Mouse (Mus musculus): ENCODE results near the gene Ilf3. TPM values are rescaled to one million over a fixed set of nuclear protein-coding genes. Genes with fewer than 3 reads are reported as not detected.

Gene Ilf3
- total RNA-seq, 1 experiment, result 159 TPM

DNA sequence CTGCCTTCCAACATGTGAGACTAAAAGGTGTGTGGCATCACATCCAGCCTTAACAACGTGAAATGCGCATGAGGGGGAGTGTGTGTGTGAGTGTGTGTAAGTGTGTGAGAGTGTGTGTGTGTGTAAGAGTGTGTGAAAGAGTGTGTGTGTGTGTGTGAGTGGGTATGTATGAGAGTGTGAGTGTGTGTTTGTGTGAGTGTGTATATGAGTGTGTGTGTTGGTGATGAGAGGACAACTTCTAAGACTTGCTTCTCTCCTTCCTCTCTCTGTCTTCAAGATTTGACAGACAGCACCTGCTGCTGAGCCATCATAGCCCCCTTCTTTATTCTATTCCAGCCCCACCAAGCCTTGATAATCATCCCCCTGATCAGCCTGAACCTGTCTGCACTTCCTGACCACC is 72.2 kb downstream of the Ilf3 start:
- no peak overlapping the region for H3K27ac ChIP-seq (ENCODE audit: insufficient read depth, low read depth, low read length, poor library complexity, severe bottlenecking)
- no peak overlapping the region for H3K4me3 ChIP-seq (ENCODE audit: insufficient read depth in 1 of 2, low read depth in 1 of 2, low read length in 2 of 2, poor library complexity in 1 of 2, severe bottlenecking in 1 of 2)
- no peaks in the 10 kb centered on the region for H3K9me3 ChIP-seq (ENCODE audit: control insufficient read depth, insufficient read depth, low read depth, low read length)
- peaks cover 3% of the 10 kb centered on the region; the same call in 1 of the 2 replicates for H3K36me3 ChIP-seq (ENCODE audit: control insufficient read depth, insufficient read depth, low read length, poor library complexity, severe bottlenecking)
- no peak overlapping the region for H3K9ac ChIP-seq (ENCODE audit: insufficient read depth, low read depth, low read length, poor library complexity, severe bottlenecking)
- peaks cover 6 to 39% of the 10 kb centered on the region in 2 experiments for H3K4me1 ChIP-seq (ENCODE audit: control insufficient read depth in 2 of 2, insufficient read depth in 2 of 2, low read length in 2 of 2, poor library complexity in 1 of 2)
- no peak for DNase-seq (ENCODE audit: low read depth, low spot score)
- in situ Hi-C loops (cut with MboI; ENCODE audit: low sequenced_read_pairs in 2 of 2, unreplicated experiment in 2 of 2), result no loop called here
- TF ChIP-seq HCFC1 (IDR thresholded peaks at IDR 0.05; ENCODE audit: borderline replicate concordance, insufficient read depth, low read length), result no peak
- TF ChIP-seq MAFK (IDR thresholded peaks at IDR 0.05; ENCODE audit: insufficient read depth, low read depth, low read length), result no peak
- no peak for TF ChIP-seq ZNF384 (IDR thresholded peaks at IDR 0.05; ENCODE audit: low read depth, low read length)
- no peak for TF ChIP-seq ZC3H11A (IDR thresholded peaks at IDR 0.05; ENCODE audit: borderline replicate concordance, low read depth, low read length)
- TF ChIP-seq CHD2 (IDR thresholded peaks at IDR 0.05; ENCODE audit: low read depth, low read length), result no peak

DNA sequence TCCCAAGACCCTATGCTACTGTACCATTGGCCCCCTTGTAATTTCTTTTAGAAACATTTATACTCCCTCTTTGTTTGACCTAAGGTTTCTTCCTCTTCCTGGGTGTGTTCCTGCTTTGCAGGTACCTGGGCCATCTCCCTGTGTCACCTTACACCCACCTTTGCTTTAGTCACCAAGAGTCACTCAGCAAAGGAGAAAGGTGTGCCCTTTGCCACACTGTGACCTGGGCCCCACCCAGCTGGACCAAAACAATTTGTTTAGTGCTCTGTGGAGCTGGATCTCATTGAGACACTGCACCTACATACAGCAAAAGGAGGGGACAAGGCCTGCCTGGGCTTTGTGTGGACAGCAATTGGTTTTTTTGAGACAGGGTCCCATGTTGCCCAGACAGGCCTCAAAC is 72.7 kb downstream of the Ilf3 start:
- Histone ChIP-seq H3K36me3 (ENCODE audit: control insufficient read depth, insufficient read depth, low read length, poor library complexity, severe bottlenecking) (peaks cover 3% of the 10 kb centered on the region; the same call in 1 of the 2 replicates), H3K27ac (ENCODE audit: insufficient read depth, low read depth, low read length, poor library complexity, severe bottlenecking) (peak overlapping the region; percentile 29; the same call in 1 of the 2 replicates), H3K9ac (ENCODE audit: insufficient read depth, low read depth, low read length, poor library complexity, severe bottlenecking) (no peak overlapping the region), H3K4me1 (ENCODE audit: control insufficient read depth in 2 of 2, insufficient read depth in 2 of 2, low read length in 2 of 2, poor library complexity in 1 of 2) (peaks cover 6 to 38% of the 10 kb centered on the region in 2 experiments), H3K9me3 (ENCODE audit: control insufficient read depth, insufficient read depth, low read depth, low read length) (no peaks in the 10 kb centered on the region), H3K4me3 (ENCODE audit: insufficient read depth in 1 of 2, low read depth in 1 of 2, low read length in 2 of 2, poor library complexity in 1 of 2, severe bottlenecking in 1 of 2) (no peak overlapping the region)
- DNase-seq (ENCODE audit: low read depth, low spot score), result no peak
- in situ Hi-C loops (cut with MboI; ENCODE audit: low sequenced_read_pairs in 2 of 2, unreplicated experiment in 2 of 2), result no loop called here
- TF ChIP-seq ZC3H11A (IDR thresholded peaks at IDR 0.05; ENCODE audit: borderline replicate concordance, low read depth, low read length) (no peak), CHD2 (IDR thresholded peaks at IDR 0.05; ENCODE audit: low read depth, low read length) (no peak), ZNF384 (IDR thresholded peaks at IDR 0.05; ENCODE audit: low read depth, low read length) (no peak), MAFK (IDR thresholded peaks at IDR 0.05; ENCODE audit: insufficient read depth, low read depth, low read length) (no peak)

DNA sequence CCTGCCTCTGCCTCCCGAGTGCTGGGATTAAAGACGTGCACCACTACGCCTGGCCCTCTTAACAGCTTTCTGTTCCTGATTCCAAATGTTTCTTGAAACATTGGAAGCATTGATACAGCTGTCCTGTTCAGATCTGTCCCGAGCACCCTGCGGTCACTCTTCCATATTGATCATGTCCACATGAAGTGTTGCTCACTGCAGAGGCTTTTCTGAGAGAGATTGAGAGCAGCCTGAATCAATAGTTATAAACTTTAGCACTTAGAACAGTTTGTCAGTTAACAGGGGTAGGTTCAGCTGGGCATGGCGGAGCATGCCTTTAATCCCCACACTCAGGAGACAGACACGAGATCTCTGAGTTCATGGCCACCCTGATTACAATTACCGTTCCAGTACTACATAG is 76.2 kb downstream of the Ilf3 start:
- TF ChIP-seq CHD2 (IDR thresholded peaks at IDR 0.05; ENCODE audit: low read depth, low read length), result no peak
- TF ChIP-seq ZC3H11A (IDR thresholded peaks at IDR 0.05; ENCODE audit: borderline replicate concordance, low read depth, low read length), result no peak
- no peak for TF ChIP-seq ZNF384 (IDR thresholded peaks at IDR 0.05; ENCODE audit: low read depth, low read length)
- TF ChIP-seq HCFC1 (IDR thresholded peaks at IDR 0.05; ENCODE audit: borderline replicate concordance, insufficient read depth, low read length), result no peak
- no peak for TF ChIP-seq MAFK (IDR thresholded peaks at IDR 0.05; ENCODE audit: insufficient read depth, low read depth, low read length)
- H3K9me3 ChIP-seq (ENCODE audit: control insufficient read depth, insufficient read depth, low read depth, low read length), result no peaks in the 10 kb centered on the region
- H3K36me3 ChIP-seq (ENCODE audit: control insufficient read depth, insufficient read depth, low read length, poor library complexity, severe bottlenecking), result peaks cover 3% of the 10 kb centered on the region; the same call in 1 of the 2 replicates
- in situ Hi-C loops (cut with MboI; ENCODE audit: low sequenced_read_pairs in 2 of 2, unreplicated experiment in 2 of 2), result no loop called here
- no peak overlapping the region for H3K9ac ChIP-seq (ENCODE audit: insufficient read depth, low read depth, low read length, poor library complexity, severe bottlenecking)
- H3K27ac ChIP-seq (ENCODE audit: insufficient read depth, low read depth, low read length, poor library complexity, severe bottlenecking), result no peak overlapping the region
- no peak for DNase-seq (ENCODE audit: low read depth, low spot score)
- peaks cover 8 to 28% of the 10 kb centered on the region in 2 experiments for H3K4me1 ChIP-seq (ENCODE audit: control insufficient read depth in 2 of 2, insufficient read depth in 2 of 2, low read length in 2 of 2, poor library complexity in 1 of 2)
- H3K4me3 ChIP-seq (ENCODE audit: insufficient read depth in 1 of 2, low read depth in 1 of 2, low read length in 2 of 2, poor library complexity in 1 of 2, severe bottlenecking in 1 of 2), result no peak overlapping the region

DNA sequence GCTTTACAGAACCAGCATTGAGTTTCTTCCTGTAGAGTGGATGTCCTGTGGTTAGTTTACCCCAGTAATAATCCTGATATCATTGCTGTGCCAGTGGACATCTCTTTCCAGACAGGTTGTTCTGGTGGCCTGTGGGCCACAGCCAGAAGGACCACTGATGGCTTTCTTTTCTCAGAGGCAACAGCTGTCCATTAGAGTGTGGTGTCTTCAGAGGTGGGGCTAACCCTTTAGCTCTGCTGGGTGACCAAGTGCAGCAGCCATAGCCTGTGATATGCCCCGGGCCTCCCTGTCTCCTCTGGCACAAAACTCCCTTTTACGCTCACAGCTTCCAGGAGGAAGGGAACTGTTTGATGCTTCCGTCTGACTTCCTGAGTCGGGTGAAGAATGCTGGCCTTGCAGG is 76.9 kb downstream of the Ilf3 start:
- Histone ChIP-seq H3K4me1 (ENCODE audit: control insufficient read depth in 2 of 2, insufficient read depth in 2 of 2, low read length in 2 of 2, poor library complexity in 1 of 2) (peaks cover 3 to 23% of the 10 kb centered on the region in 2 experiments; a peak in 2 of 4 replicates), H3K9me3 (ENCODE audit: control insufficient read depth, insufficient read depth, low read depth, low read length) (no peaks in the 10 kb centered on the region), H3K4me3 (ENCODE audit: insufficient read depth in 1 of 2, low read depth in 1 of 2, low read length in 2 of 2, poor library complexity in 1 of 2, severe bottlenecking in 1 of 2) (no peak overlapping the region), H3K36me3 (ENCODE audit: control insufficient read depth, insufficient read depth, low read length, poor library complexity, severe bottlenecking) (peaks cover 3% of the 10 kb centered on the region; the same call in 1 of the 2 replicates), H3K27ac (ENCODE audit: insufficient read depth, low read depth, low read length, poor library complexity, severe bottlenecking) (peak overlapping the region; percentile 61; the same call in 1 of the 2 replicates), H3K9ac (ENCODE audit: insufficient read depth, low read depth, low read length, poor library complexity, severe bottlenecking) (no peak overlapping the region)
- TF ChIP-seq ZNF384 (IDR thresholded peaks at IDR 0.05; ENCODE audit: low read depth, low read length), result no peak
- TF ChIP-seq MAFK (IDR thresholded peaks at IDR 0.05; ENCODE audit: insufficient read depth, low read depth, low read length), result no peak
- TF ChIP-seq ZC3H11A (IDR thresholded peaks at IDR 0.05; ENCODE audit: borderline replicate concordance, low read depth, low read length), result no peak
- no peak for TF ChIP-seq HCFC1 (IDR thresholded peaks at IDR 0.05; ENCODE audit: borderline replicate concordance, insufficient read depth, low read length)
- TF ChIP-seq CHD2 (IDR thresholded peaks at IDR 0.05; ENCODE audit: low read depth, low read length), result no peak
- DNase-seq (ENCODE audit: low read depth, low spot score), result no peak
- in situ Hi-C loops (cut with MboI; ENCODE audit: low sequenced_read_pairs in 2 of 2, unreplicated experiment in 2 of 2), result no loop called here
